Mouse (Mus musculus) neural tube, embryonic 10.5 days (tissue): ENCODE data around the gene Pbx2.
A peak's percentile ranks its signal among the peaks of the same experiment; 100 is the strongest.

Source experiments
- DNase-seq: peaks from one replicate; pipeline ENCODE4 v3.0.0-alpha.2; 2017; ENCODE audit warnings: low spot score; ENCODE audit errors: extremely low spot score

Pbx2 gene

GRCm38 (mm10) chr17:34578070-34578469 lies 13.0 kb upstream of the Pbx2 start:
- no peak for DNase-seq

- no peak for DNase-seq
These were observed 8.5 kb upstream of the Pbx2 start for GRCm38 (mm10) chr17:34582528-34582927.

- no peak for DNase-seq
These were observed 7.7 kb upstream of the Pbx2 start for GRCm38 (mm10) chr17:34583397-34583796.

- DNase-seq: no peak
These were observed 7.2 kb upstream of the Pbx2 start for GRCm38 (mm10) chr17:34583819-34584218.

GRCm38 (mm10) chr17:34585121-34585520 lies 5.9 kb upstream of the Pbx2 start:
- DNase-seq: no peak

- DNase-seq: peak; percentile 53
These were observed 4.9 kb upstream of the Pbx2 start for GRCm38 (mm10) chr17:34585877-34586771.

- peak; percentile 96 for DNase-seq
These were observed 4.2 kb upstream of the Pbx2 start for GRCm38 (mm10) chr17:34586796-34587422.

- DNase-seq: peak; percentile 97
These were observed 3.6 kb upstream of the Pbx2 start for GRCm38 (mm10) chr17:34587423-34587811.

- DNase-seq: no peak
These were observed 3.3 kb upstream of the Pbx2 start for GRCm38 (mm10) chr17:34587814-34588213.

GRCm38 (mm10) chr17:34588767-34589166 lies 2.3 kb upstream of the Pbx2 start:
- DNase-seq: no peak

GRCm38 (mm10) chr17:34589206-34589605 lies 1.9 kb upstream of the Pbx2 start:
- DNase-seq: no peak

GRCm38 (mm10) chr17:34589681-34590101 lies 1.4 kb upstream of the Pbx2 start, which contains the start of gene Gpsm3:
TSS of gene Gpsm3 (plus strand) at chr17:34589806.
- no peak for DNase-seq

GRCm38 (mm10) chr17:34590154-34590987 lies 695 bp upstream of the Pbx2 start:
- no peak for DNase-seq

GRCm38 (mm10) chr17:34591994-34592375 lies 919 bp downstream of the Pbx2 start:
- peak; percentile 95 for DNase-seq

GRCm38 (mm10) chr17:34592581-34593549 lies 1.8 kb downstream of the Pbx2 start:
- peak; percentile 57 for DNase-seq

GRCm38 (mm10) chr17:34593752-34594525 lies 2.9 kb downstream of the Pbx2 start:
- no peak for DNase-seq

- no peak for DNase-seq
These were observed 5.0 kb downstream of the Pbx2 start for GRCm38 (mm10) chr17:34596098-34596497.

GRCm38 (mm10) chr17:34597566-34598095 lies 6.6 kb downstream of the Pbx2 start, which contains the start of gene Ager:
TSS of gene Ager (plus strand) at chr17:34597862.
- DNase-seq: no peak

- DNase-seq: no peak
These were observed 8.8 kb downstream of the Pbx2 start for GRCm38 (mm10) chr17:34599891-34600290.
